Mouse (Mus musculus) testis, adult 2 months (tissue): ENCODE data around the gene Gm20388. TPM values are rescaled to one million over a fixed set of nuclear protein-coding genes. Genes with fewer than 3 reads are reported as not detected.

Experiments used
- H3K27ac ChIP-seq: fragments of 200-500 bp; 2 replicates; pipeline ENCODE4 v1.5.1; 2012; ENCODE audit warnings: low read depth, low read length; ENCODE audit not compliant: control insufficient read depth, insufficient read depth
- H3K27me3 ChIP-seq: fragments of 200-500 bp; 2 replicates; pipeline ENCODE4 v1.6.1; 2012; ENCODE audit warnings: mild to moderate bottlenecking, low read length, moderate library complexity; ENCODE audit not compliant: control insufficient read depth, insufficient read depth
- H3K36me3 ChIP-seq: fragments of 200-500 bp; 2 replicates; pipeline ENCODE4 v1.6.1; 2012; ENCODE audit warnings: mild to moderate bottlenecking, low read length; ENCODE audit not compliant: control insufficient read depth, insufficient read depth
- H3K4me1 ChIP-seq: fragments of 200-500 bp; 2 replicates; pipeline ENCODE4 v1.6.1; 2012; ENCODE audit warnings: low read length; ENCODE audit not compliant: control insufficient read depth, insufficient read depth
- H3K4me3 ChIP-seq: fragments of 200-500 bp; 2 replicates; pipeline ENCODE4 v1.5.1; 2012; ENCODE audit warnings: low read depth, mild to moderate bottlenecking, low read length, moderate library complexity, mixed read lengths; ENCODE audit not compliant: control insufficient read depth
- CTCF ChIP-seq: fragments of 200-500 bp; IDR thresholded peaks from 2 replicates; pipeline ENCODE4 v1.5.1; 2012; ENCODE audit warnings: low read depth, mild to moderate bottlenecking, inconsistent platforms, low read length, moderate library complexity; ENCODE audit not compliant: control insufficient read depth, insufficient read depth, insufficient replicate concordance
- POLR2A ChIP-seq: fragments of 200-500 bp; IDR thresholded peaks from 2 replicates; pipeline ENCODE4 v1.6.1; 2012; ENCODE audit warnings: low read depth, mild to moderate bottlenecking, inconsistent platforms, low read length, moderate library complexity; ENCODE audit not compliant: control insufficient read depth
- polyA plus RNA-seq: library from polyadenylated mRNA; depleted of rRNA; stranded (reverse); fragments of >200 nt; gene quantifications from 2 replicates; pipeline ENCODE4 v1.2.3, GENCODE M21; 2012

Gene Gm20388
- polyA plus RNA-seq, 1 experiment: 5.6 TPM

DNA sequence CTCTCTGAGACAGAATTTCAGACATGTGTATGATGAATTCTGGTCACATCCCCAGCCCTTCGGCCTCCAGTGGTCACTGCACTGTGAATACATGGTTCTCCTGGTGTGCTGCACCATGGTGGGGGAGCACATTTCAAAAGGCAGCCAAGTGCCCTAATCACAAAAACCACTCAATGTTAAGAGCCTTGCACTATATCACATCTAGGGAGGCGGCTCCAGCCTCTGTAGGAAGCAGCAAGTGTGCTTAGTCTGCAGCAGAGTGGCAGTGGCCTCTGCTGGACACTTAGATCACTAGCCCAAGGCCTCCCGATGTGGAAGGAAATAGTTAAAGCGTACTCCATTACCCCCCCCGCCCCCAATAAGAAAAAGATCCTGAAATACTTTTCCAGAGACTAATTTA, 2988.4 kb downstream of the Gm20388 start:
- TF ChIP-seq CTCF (no peak), POLR2A (no peak)
- Histone ChIP-seq H3K36me3 (peaks cover 3% of the 10 kb centered on the region; the same call in 1 of the 2 replicates), H3K27ac (no peak overlapping the region), H3K4me1 (no peaks in the 10 kb centered on the region; the same call in 1 of the 2 replicates), H3K27me3 (no peaks in the 10 kb centered on the region), H3K4me3 (no peak overlapping the region)

DNA sequence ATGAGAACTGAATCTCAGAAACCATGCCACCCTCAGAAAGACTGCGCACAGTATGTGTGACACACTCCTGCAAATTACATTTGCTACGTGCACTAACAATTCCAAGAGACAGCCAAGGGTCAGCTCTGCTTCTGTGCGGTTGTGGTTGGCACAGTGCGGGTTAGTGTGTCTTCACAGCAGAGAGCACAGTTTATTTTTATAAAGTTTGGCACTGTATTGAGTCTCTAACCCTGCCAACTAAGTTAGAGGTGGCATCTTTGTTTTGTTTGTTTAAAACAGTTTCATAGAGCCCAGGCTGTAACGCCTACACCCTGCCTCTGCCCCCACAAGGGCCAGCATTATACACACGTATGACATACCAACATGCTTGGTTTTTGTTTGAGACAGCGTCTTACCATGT, 2990.8 kb downstream of the Gm20388 start:
- H3K36me3 ChIP-seq: peaks cover 5% of the 10 kb centered on the region
- TF ChIP-seq CTCF (no peak), POLR2A (no peak)
- H3K27ac ChIP-seq: no peak overlapping the region

DNA sequence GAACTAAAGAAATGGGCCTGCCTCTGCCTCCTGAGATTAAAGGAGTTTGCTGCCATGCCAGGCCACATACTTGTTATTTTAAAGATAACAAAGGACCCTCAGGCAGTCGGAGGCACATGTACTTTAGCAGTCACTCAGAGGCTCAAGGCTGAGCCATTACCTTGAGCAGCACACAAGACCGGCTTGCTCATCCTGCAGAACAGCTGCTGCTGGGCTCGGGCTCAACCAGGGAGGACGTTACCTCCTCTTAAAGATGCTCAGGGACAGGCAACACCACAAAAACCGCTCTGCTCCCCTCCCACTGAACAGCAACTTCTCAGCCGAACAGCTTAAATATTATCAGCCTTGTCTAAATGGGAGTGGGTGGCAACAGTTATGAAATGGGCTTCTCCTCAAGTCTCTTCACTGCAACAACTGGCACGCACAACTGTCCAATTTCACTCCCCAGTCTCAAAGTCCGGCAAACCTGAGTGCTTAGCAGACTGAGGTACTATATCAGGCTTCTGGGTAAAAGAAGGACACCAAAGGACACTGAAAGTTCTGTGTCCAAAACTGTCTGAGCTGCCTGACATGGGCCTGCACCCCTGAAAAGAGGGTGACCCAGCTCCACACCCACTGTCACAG, 2991.4 kb downstream of the Gm20388 start:
- peaks cover 5% of the 10 kb centered on the region for H3K36me3 ChIP-seq
- H3K27ac ChIP-seq: peak overlapping the region; percentile 33; the same call in 1 of the 2 replicates
- no peaks in the 10 kb centered on the region for H3K27me3 ChIP-seq
- peaks cover 4% of the 10 kb centered on the region for H3K4me1 ChIP-seq
- H3K4me3 ChIP-seq: no peak overlapping the region
- TF ChIP-seq CTCF (no peak), POLR2A (no peak)

More for the DNA sequence above, 2990.8 kb downstream of the Gm20388 start:
- Histone ChIP-seq H3K4me3 (no peak overlapping the region), H3K4me1 (peaks cover 4% of the 10 kb centered on the region), H3K27me3 (no peaks in the 10 kb centered on the region)

DNA sequence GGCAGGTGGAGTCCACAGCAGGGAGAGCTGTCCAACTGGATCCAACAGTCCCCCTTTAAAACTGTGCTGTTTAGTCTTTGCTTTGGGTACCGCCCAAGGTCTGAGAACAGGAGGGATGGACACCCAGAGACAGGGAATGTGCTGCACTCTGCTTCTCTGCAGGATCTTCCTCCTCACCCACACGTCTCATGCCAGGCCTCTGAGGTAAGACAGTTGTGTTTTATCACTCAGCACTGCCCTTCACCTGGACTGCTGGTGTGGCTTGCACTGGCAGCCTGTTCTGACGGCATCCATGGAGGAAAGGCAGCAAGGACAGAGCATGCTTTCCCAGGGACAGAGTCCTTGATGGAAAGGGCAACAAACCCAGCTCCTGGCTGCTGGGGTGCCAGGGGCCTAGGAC, 2991.9 kb downstream of the Gm20388 start:
- TF ChIP-seq CTCF: no peak
- H3K4me3 ChIP-seq: no peak overlapping the region
- H3K27me3 ChIP-seq: no peaks in the 10 kb centered on the region
- H3K4me1 ChIP-seq: peaks cover 4% of the 10 kb centered on the region
- H3K27ac ChIP-seq: peak overlapping the region; percentile 33; the same call in 1 of the 2 replicates
- H3K36me3 ChIP-seq: peaks cover 5% of the 10 kb centered on the region

DNA sequence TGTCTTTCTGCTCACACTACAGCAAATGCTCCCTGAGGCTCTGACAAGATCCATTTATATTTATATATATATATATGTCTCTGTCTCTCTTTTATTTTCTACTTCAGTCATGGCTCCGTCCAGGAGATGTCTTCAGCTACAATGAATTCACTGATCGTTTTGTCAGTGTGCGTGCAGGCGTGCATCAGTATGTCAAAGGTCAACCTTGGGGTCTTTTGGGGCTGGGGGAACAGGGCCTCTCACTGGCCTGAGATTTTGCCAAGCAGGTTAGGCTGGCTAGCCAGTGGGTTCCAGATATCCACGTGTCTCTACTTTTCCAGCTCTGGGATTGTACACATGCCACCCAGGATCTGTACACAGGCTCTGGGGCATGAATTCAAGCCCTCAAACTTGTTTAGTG, 2992.4 kb downstream of the Gm20388 start:
- peaks cover 5% of the 10 kb centered on the region for H3K36me3 ChIP-seq
- H3K27ac ChIP-seq: no peak overlapping the region; the same call in 1 of the 2 replicates
- TF ChIP-seq POLR2A (no peak), CTCF (no peak)
- H3K4me3 ChIP-seq: no peak overlapping the region
- H3K27me3 ChIP-seq: no peaks in the 10 kb centered on the region
- peaks cover 4% of the 10 kb centered on the region for H3K4me1 ChIP-seq

DNA sequence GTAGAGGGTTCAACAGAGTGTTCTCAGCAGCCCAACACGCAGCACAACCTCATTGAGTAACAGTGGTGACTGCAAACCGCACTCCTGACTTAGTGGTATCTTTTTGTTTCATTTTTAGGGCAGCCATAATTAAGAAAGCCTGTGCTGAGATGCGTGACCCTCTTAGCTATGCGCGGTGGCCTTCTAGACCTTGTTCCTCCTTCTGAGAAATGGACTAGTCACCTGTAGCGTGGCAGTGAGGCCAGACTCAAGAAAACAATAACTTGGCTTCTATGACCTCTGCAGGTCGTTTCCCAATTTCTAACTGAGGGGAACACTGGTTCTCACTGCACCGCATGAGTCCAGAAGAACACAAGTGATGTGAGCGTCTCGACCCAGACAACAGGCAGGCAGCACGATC, 2993.9 kb downstream of the Gm20388 start:
- TF ChIP-seq POLR2A: no peak
- TF ChIP-seq CTCF: no peak
- Histone ChIP-seq H3K27ac (no peak overlapping the region), H3K36me3 (peaks cover 2% of the 10 kb centered on the region)

DNA sequence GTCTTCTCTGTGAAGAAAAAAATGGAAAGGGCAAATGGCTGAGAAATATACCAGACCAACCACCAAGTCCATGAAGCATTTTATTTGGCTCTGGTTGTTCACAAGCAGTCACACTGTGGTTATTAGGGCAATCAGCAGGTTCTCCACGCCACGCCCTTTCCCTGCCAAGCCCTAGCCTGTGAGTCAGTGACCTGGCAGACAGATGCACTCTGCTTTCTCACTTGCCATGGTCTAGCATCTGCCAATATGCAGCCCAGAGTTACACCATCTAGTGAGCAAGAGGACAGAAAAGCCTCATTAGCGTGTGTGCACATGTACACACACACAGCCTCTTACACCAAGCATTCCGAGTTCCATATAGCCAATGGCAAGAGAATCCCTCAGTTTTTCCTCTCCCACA, 2994.7 kb downstream of the Gm20388 start:
- Histone ChIP-seq H3K27me3 (no peaks in the 10 kb centered on the region), H3K4me1 (peaks cover 4% of the 10 kb centered on the region), H3K4me3 (no peak overlapping the region), H3K36me3 (peaks cover 2% of the 10 kb centered on the region), H3K27ac (no peak overlapping the region)
- TF ChIP-seq CTCF: no peak
- TF ChIP-seq POLR2A: no peak

More for the DNA sequence above, 2993.9 kb downstream of the Gm20388 start:
- Histone ChIP-seq H3K4me1 (peaks cover 4% of the 10 kb centered on the region), H3K4me3 (no peak overlapping the region), H3K27me3 (no peaks in the 10 kb centered on the region)

DNA sequence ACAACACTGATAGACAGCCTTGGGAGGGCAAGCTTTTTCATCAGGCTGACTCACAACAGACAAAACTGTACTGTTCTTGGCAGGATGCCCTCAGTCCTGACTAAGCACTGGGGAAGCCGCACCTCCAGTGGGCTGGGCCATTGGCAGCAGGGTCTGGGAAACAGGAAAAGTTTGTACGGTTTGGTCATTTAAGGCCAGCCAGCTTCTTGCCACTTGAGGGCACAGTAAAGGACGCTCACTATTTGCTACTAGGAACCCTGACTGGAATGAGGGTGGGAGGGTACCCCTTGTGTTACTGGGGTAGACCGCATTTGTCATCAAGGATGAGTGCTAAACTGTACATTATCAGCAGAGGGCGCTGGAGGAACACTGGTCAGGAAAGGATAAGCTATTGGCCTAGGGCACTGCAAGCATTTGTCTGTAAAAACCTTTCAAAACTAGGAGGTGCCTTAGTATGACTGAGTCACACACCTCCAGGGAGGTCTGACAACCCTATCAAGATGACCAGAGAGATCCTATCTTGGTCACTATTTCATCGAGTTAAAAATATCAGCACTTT, 2995.9 kb downstream of the Gm20388 start:
- Histone ChIP-seq H3K27me3 (no peaks in the 10 kb centered on the region), H3K36me3 (peaks cover 2% of the 10 kb centered on the region)

More for the DNA sequence above, 2995.9 kb downstream of the Gm20388 start:
- H3K4me1 ChIP-seq: peaks cover 4% of the 10 kb centered on the region
- no peak for TF ChIP-seq CTCF
- TF ChIP-seq POLR2A: no peak
- no peak overlapping the region for H3K4me3 ChIP-seq
- H3K27ac ChIP-seq: peak overlapping the region; percentile 56; the same call in 1 of the 2 replicates
